Mouse (Mus musculus) midbrain, postnatal 0 days (tissue): Measurements from ENCODE around the gene Gbf1. TPM values are rescaled to one million over a fixed set of nuclear protein-coding genes. Genes with fewer than 3 reads are reported as not detected.

Experiments
- ATAC-seq: fragments of 200-750 bp; cut with Nextera tagmentation; 2 replicates; pipeline ENCODE4 v1.8.0; 2017; ENCODE audit warnings: moderate number of reproducible peaks, mild to moderate bottlenecking, moderate TSS enrichment, moderate library complexity; ENCODE audit not compliant: low FRiP score
- DNase-seq: peaks from one replicate; pipeline ENCODE4 v3.0.0-alpha.2; 2015; ENCODE audit warnings: low spot score
- H3K27ac ChIP-seq: fragments of 300-500 bp; sonication (generic); 2 replicates; pipeline ENCODE4 v1.5.1; 2014; ENCODE audit warnings: low read depth, mild to moderate bottlenecking, low read length, mixed read lengths
- H3K27me3 ChIP-seq: fragments of 300-500 bp; sonication (generic); 2 replicates; pipeline ENCODE4 v1.6.1; 2014; ENCODE audit warnings: low read length, control low read depth, mixed read lengths; ENCODE audit not compliant: insufficient read depth
- H3K36me3 ChIP-seq: fragments of 300-500 bp; sonication (generic); 2 replicates; pipeline ENCODE4 v1.6.1; 2014; ENCODE audit warnings: low read length, control low read depth, mixed read lengths; ENCODE audit not compliant: insufficient read depth
- H3K4me1 ChIP-seq: fragments of 300-500 bp; sonication (generic); 2 replicates; pipeline ENCODE4 v1.6.1; 2014; ENCODE audit warnings: mild to moderate bottlenecking, control low read depth, antibody characterized with exemption, low read length, mixed read lengths; ENCODE audit not compliant: insufficient read depth
- H3K4me2 ChIP-seq: fragments of 300-500 bp; sonication (generic); 2 replicates; pipeline ENCODE4 v1.6.1; 2014; ENCODE audit warnings: low read depth, mild to moderate bottlenecking, low read length, mixed read lengths; ENCODE audit not compliant: poor library complexity, severe bottlenecking
- H3K4me3 ChIP-seq: fragments of 300-500 bp; sonication (generic); 2 replicates; pipeline ENCODE4 v1.5.1; 2014; ENCODE audit warnings: low read depth, mild to moderate bottlenecking, low read length, moderate library complexity
- H3K9ac ChIP-seq: fragments of 300-500 bp; sonication (generic); replicated peaks from 2 replicates; pipeline ENCODE4 v1.6.1; 2014; ENCODE audit warnings: mild to moderate bottlenecking, low read length, moderate library complexity, mixed read lengths; ENCODE audit not compliant: poor library complexity, severe bottlenecking
- H3K9me3 ChIP-seq: fragments of 300-500 bp; sonication (generic); 2 replicates; pipeline ENCODE4 v1.6.1; 2016; ENCODE audit warnings: low read length, control low read depth
- CTCF ChIP-seq: IDR thresholded peaks from 2 replicates; pipeline ENCODE4 v1.5.1; 2016; ENCODE audit warnings: antibody characterized with exemption, mild to moderate bottlenecking
- WGBS: fragments of 180-500 bp; shearing (Covaris S2); extraction: QIAGEN DNeasy Blood & Tissue Kit; methylation state at CpG from one replicate; pipeline ENCODE4 v1.1.7; 2014; 5-methylcytosine and 5-hydroxymethylcytosine counted together
- polyA plus RNA-seq: library from polyadenylated mRNA; unstranded; fragments of >200 nt; fragmentation: Nextera tagmentation; extraction: Ambion mirVana; gene quantifications from 2 replicates; pipeline ENCODE4 v1.2.1, GENCODE M21; 2015
- total RNA-seq: library from RNA; depleted of rRNA; stranded (reverse); fragments of >200 nt; gene quantifications from 2 replicates; pipeline ENCODE4 v1.2.3, GENCODE M21; 2014

Gbf1 gene
- total and polyA plus RNA-seq, 2 experiments from 2014 or later, result 51.6 to 59.8 TPM

DNA sequence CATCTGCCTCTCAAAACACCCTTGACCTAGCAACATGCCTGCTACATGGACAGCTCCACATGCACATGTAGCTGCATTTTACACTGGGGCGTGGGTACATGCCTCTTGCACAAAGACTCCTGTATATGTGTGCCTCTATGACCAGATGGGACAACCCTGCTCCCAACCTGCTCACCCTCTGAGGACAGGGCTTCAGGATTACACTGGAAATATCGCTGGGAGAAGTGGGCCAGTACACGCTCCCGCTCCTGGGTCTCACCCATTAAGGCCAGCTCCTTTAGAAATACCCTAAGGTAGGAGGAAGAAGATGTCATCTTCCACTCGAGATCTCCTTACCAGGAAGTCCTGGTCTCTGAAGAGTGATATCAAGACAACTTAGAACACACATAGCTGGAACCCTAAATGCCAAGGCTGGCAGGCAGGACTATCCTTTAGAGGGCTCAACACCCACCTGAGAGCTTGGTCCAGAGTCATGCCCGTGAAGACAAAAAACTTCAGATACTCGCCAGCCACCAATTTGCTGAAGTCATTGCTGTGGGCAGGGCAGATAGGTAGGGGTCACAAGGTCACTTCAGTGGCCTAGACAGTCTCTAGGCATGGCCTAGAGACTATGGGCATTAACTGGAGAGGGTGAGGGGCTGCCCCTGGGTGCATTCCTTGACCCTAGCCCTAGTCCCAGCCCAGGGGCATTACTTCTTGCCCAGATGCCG lies 167.9 kb downstream of the Gbf1 start:
- Histone ChIP-seq H3K4me2 (no peak overlapping the region), H3K9ac (no peak overlapping the region), H3K27ac (0 out of 2 replicates have a peak overlapping the region, but pooled peaks have one; percentile 62), H3K9me3 (no peaks in the 10 kb centered on the region), H3K4me3 (no peak overlapping the region), H3K27me3 (no peaks in the 10 kb centered on the region), H3K36me3 (0 out of 2 replicates have a peak, but pooled peaks cover 3% of the 10 kb centered on the region), H3K4me1 (peaks cover 43% of the 10 kb centered on the region)
- DNase-seq (no peak), ATAC-seq (no peak)
- TF ChIP-seq CTCF, result no peak
- WGBS, result 84% methylated on average over 8 of the region's 8 CpGs

DNA sequence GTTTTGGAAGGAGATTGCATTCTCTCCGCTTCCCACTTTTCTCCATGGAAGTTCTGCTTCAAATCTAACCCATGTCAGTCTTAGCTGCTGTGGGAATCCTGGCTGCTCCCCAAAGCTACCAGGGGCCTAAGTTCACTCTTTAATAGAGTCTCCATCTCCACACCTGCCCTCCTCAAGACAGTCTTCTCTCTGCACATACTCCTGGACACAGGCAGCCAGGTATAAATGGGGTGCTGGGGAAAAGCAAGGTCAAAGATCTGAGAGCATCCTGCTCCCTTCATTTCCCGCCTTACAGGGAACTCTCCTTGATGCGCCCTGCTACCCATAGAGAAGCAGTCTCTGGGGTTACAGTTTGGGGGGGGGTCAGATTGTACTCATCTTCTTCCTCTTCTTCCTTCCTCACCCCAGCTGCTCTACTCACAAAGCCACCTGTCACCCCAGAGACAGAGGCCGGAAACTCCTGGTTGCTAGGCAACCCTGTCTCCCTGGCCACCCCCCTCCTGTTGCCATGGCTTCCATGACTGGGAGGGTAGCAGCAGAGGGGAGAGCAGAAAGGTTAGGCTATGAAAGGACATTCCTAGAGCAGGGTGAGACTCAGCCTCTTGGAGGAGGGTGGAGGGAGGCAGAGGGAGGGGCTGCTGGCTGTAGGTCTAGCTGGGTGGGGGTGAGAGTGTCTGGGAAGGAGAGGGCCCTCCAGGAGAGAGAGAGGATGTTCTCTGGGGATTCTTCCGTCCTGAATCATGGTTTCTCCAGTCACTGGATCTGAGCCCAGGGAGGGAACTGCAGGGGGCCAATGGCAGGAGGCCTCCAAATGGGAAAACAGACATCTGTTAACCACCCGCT lies 169.0 kb downstream of the Gbf1 start:
- H3K27me3 ChIP-seq, result no peaks in the 10 kb centered on the region
- TF ChIP-seq CTCF, result no peak
- peak overlapping the region; percentile 63 for H3K27ac ChIP-seq
- no peak overlapping the region for H3K4me3 ChIP-seq
- H3K4me1 ChIP-seq, result peaks cover 40% of the 10 kb centered on the region
- DNase-seq, result peak; percentile 76
- 0 out of 2 replicates have a peak, but pooled peaks cover 3% of the 10 kb centered on the region for H3K36me3 ChIP-seq
- WGBS, result 23% methylated on average over 6 of the region's 6 CpGs
- H3K9ac ChIP-seq, result peak overlapping the region; percentile 39; the same call in 1 of the 2 replicates
- no peaks in the 10 kb centered on the region for H3K9me3 ChIP-seq
- peak overlapping the region; percentile 35 for H3K4me2 ChIP-seq
- ATAC-seq, result peak; percentile 21; the same call in 1 of the 2 replicates

GRCm38 (mm10) chr19:46322144-46322995 lies 170.1 kb downstream of the Gbf1 start:
- Histone ChIP-seq H3K4me2 (peak overlapping the region; percentile 35), H3K27me3 (no peaks in the 10 kb centered on the region), H3K4me1 (peaks cover 33% of the 10 kb centered on the region), H3K9ac (peak overlapping the region; percentile 39; the same call in 1 of the 2 replicates), H3K4me3 (no peak overlapping the region), H3K27ac (peak overlapping the region; percentile 63), H3K9me3 (no peaks in the 10 kb centered on the region), H3K36me3 (0 out of 2 replicates have a peak, but pooled peaks cover 3% of the 10 kb centered on the region)
- 47% methylated on average over 11 of the region's 11 CpGs for WGBS
- ATAC-seq, result no peak
- TF ChIP-seq CTCF, result no peak
- no peak for DNase-seq

GRCm38 (mm10) chr19:46322996-46323572 lies 170.8 kb downstream of the Gbf1 start:
- Histone ChIP-seq H3K27ac (no peak overlapping the region), H3K4me2 (peak overlapping the region; percentile 0; the same call in 1 of the 2 replicates), H3K27me3 (no peaks in the 10 kb centered on the region), H3K36me3 (0 out of 2 replicates have a peak, but pooled peaks cover 3% of the 10 kb centered on the region), H3K9me3 (no peaks in the 10 kb centered on the region), H3K4me3 (no peak overlapping the region), H3K4me1 (peaks cover 33% of the 10 kb centered on the region), H3K9ac (peak overlapping the region; percentile 39; the same call in 1 of the 2 replicates)
- no peak for ATAC-seq
- no peak for TF ChIP-seq CTCF
- DNase-seq, result no peak
- 84% methylated on average over 13 of the region's 13 CpGs for WGBS

- H3K9ac ChIP-seq, result 0 out of 2 replicates have a peak overlapping the region, but pooled peaks have one; percentile 19
- H3K4me2 ChIP-seq, result 0 out of 2 replicates have a peak overlapping the region, but pooled peaks have one; percentile 97
- no peak for TF ChIP-seq CTCF
- 69% methylated on average over 5 of the region's 5 CpGs for WGBS
- no peak overlapping the region for H3K4me3 ChIP-seq
- H3K36me3 ChIP-seq, result 0 out of 2 replicates have a peak, but pooled peaks cover 3% of the 10 kb centered on the region
- H3K27me3 ChIP-seq, result no peaks in the 10 kb centered on the region
- no peak overlapping the region for H3K27ac ChIP-seq
- H3K9me3 ChIP-seq, result no peaks in the 10 kb centered on the region
- DNase-seq (no peak), ATAC-seq (no peak)
- H3K4me1 ChIP-seq, result peaks cover 33% of the 10 kb centered on the region
Observed at GRCm38 (mm10) chr19:46323716-46324115, 171.4 kb downstream of the Gbf1 start.
